Mouse (Mus musculus) spleen, adult 2 months (tissue): ENCODE data around the gene Olfr373.

ENCODE experiments used
- CTCF ChIP-seq: fragments of 200-500 bp; IDR thresholded peaks from 2 replicates; pipeline ENCODE4 v1.5.1; 2011; ENCODE audit warnings: mild to moderate bottlenecking, inconsistent platforms; ENCODE audit not compliant: insufficient read depth, insufficient read length, insufficient replicate concordance; ENCODE audit errors: extremely low read depth
- POLR2A ChIP-seq: fragments of 200-500 bp; IDR thresholded peaks from 2 replicates; pipeline ENCODE4 v1.6.1; 2011; ENCODE audit warnings: low read depth, low read length, inconsistent platforms

DNA sequence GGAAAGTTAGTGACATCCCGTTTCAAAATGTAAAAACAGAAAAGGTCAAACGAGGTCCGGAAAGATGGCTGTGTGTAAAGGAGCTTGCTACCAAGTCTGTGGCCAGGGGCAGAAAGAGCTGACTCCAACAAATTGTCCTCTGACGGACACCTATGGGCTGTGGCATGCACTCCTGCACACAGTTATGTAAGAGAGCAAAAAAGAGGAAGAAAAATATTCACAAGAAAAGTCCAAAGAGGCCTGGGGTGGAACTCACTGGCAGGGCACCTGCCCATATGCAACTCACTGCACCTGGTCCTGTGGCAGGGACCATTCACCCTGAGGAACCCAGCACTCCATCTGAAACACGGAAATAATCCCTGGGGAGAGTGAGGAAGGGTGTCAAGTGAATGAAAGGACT is 1.8 kb downstream of the Olfr373 start:
- TF ChIP-seq CTCF (no peak), POLR2A (no peak)
